Mouse (Mus musculus) embryonic fibroblast, embryonic 13.5 days (primary cell): ENCODE results near the gene Tmed9.

Experiments
- CTCF ChIP-seq: IDR thresholded peaks from 2 replicates; pipeline ENCODE4 v1.5.1; 2011; ENCODE audit warnings: mild to moderate bottlenecking, control low read depth, low read length, moderate library complexity, borderline replicate concordance; ENCODE audit not compliant: insufficient read depth
- POLR2A ChIP-seq: IDR thresholded peaks from 2 replicates; pipeline ENCODE4 v1.6.1; 2011; ENCODE audit warnings: low read depth, mild to moderate bottlenecking, control low read depth, low read length, moderate library complexity

- TF ChIP-seq CTCF (no peak), POLR2A (no peak)
Measured at GRCm38 (mm10) chr13:55525733-55526553, 47.6 kb upstream of the Tmed9 start.
